Mouse (Mus musculus) myocyte (in vitro differentiated cells): ENCODE results near the gene Gm20388.

Experiments
- CEBPB ChIP-seq: IDR thresholded peaks from 2 replicates; pipeline ENCODE4 v1.6.1; 2011; ENCODE audit warnings: mild to moderate bottlenecking, moderate library complexity; ENCODE audit not compliant: poor library complexity, insufficient read depth, severe bottlenecking
- E2F4 ChIP-seq: IDR thresholded peaks from one replicate; pipeline ENCODE4 v1.6.1; 2011; ENCODE audit warnings: mild to moderate bottlenecking, control low read depth, moderate library complexity; ENCODE audit not compliant: insufficient read depth
- MAX ChIP-seq: IDR thresholded peaks from one replicate; pipeline ENCODE4 v1.6.1; 2011; ENCODE audit warnings: low read depth, mild to moderate bottlenecking, control low read depth
- MYOD1 ChIP-seq, 3 experiments: IDR thresholded peaks; one replicate each; pipeline ENCODE4 v1.6.1; 2011; ENCODE audit warnings: control low read depth in 2 of 3, low read depth in 2 of 3, mild to moderate bottlenecking in 2 of 3, moderate library complexity in 1 of 3; ENCODE audit not compliant: insufficient read length in 2 of 3, control insufficient read depth in 1 of 3
- MYOG ChIP-seq, 3 experiments: IDR thresholded peaks; one replicate each; pipeline ENCODE4 v1.6.1; 2011; ENCODE audit warnings: control low read depth in 2 of 3, low read depth in 2 of 3, mild to moderate bottlenecking in 2 of 3; ENCODE audit not compliant: insufficient read length in 2 of 3, control insufficient read depth in 1 of 3, insufficient read depth in 1 of 3
- POLR2A ChIP-seq: IDR thresholded peaks from one replicate; pipeline ENCODE4 v1.6.1; 2011; ENCODE audit warnings: low read depth, mild to moderate bottlenecking, control low read depth, moderate library complexity; ENCODE audit not compliant: insufficient read length
- POLR2AphosphoS2 ChIP-seq: IDR thresholded peaks from one replicate; pipeline ENCODE4 v1.6.1; 2011; ENCODE audit warnings: low read depth, control low read depth; ENCODE audit not compliant: insufficient read length
- SRF ChIP-seq: IDR thresholded peaks from one replicate; pipeline ENCODE4 v1.6.1; 2011; ENCODE audit warnings: low read depth; ENCODE audit not compliant: control insufficient read depth, insufficient read length
- TCF12 ChIP-seq: IDR thresholded peaks from one replicate; pipeline ENCODE4 v1.6.1; 2011; ENCODE audit warnings: mild to moderate bottlenecking, control low read depth; ENCODE audit not compliant: poor library complexity, insufficient read depth, severe bottlenecking
- TCF3 ChIP-seq: IDR thresholded peaks from one replicate; pipeline ENCODE4 v1.6.1; 2011; ENCODE audit warnings: low read depth, control low read depth; ENCODE audit not compliant: insufficient read length
- USF1 ChIP-seq: IDR thresholded peaks from one replicate; pipeline ENCODE4 v1.6.1; 2011; ENCODE audit warnings: low read depth, mild to moderate bottlenecking, control low read depth, moderate library complexity

GRCm38 (mm10) chr8:122079093-122079492 is 2168.5 kb downstream of the Gm20388 start:
- TF ChIP-seq POLR2A (no peak), USF1 (no peak), TCF12 (no peak), MYOD1 (IDR thresholded peaks at IDR 0.05; ENCODE audit: control insufficient read depth in 1 of 3, insufficient read length in 2 of 3, low read depth in 2 of 3) (no peak), MAX (no peak), CEBPB (no peak), POLR2AphosphoS2 (no peak), MYOG (IDR thresholded peaks at IDR 0.05; ENCODE audit: control insufficient read depth in 1 of 3, insufficient read depth in 1 of 3, insufficient read length in 2 of 3, low read depth in 2 of 3) (peak in 1 of 3 experiments; percentile 12), E2F4 (no peak), TCF3 (no peak), SRF (no peak)
